Comparison of ENCODE assay signal across 9 mouse cellular contexts in genomic region chr12:80525513-80525912, GRCm38 (mm10). TPM values are rescaled to one million over a fixed set of nuclear protein-coding genes. Genes with fewer than 3 reads are reported as not detected.
A peak's percentile ranks its signal among the peaks of the same experiment; 100 is the strongest.
DNase-seq lines count a peak whose midpoint lies in the region.
"Had no signal": no experiment of that assay in that cellular context is flagged by ENCODE, and none has a peak within 500 bp of the region (broad histone marks: within the 10 kb centered on the region; RNA-seq: fewer than 3 reads in every experiment).

No protein-coding gene starts in this region.

- WGBS in embryonic facial prominence, embryonic 10.5 days, result 8% methylated on average over 7 of the region's 7 CpGs
- WGBS in limb, embryonic 10.5 days, result 12% methylated on average over 7 of the region's 7 CpGs

- no peaks in the 10 kb centered on the region for H3K9me3 ChIP-seq in embryonic facial prominence, embryonic 10.5 days
- H3K9me3 ChIP-seq in limb, embryonic 10.5 days (replicated peaks), result no peaks in the 10 kb centered on the region
- H3K9me3 ChIP-seq: lung, embryonic 15.5 days had no signal

- peaks cover 22% of the 10 kb centered on the region for H3K27me3 ChIP-seq in embryonic facial prominence, embryonic 10.5 days (replicated peaks; ENCODE audit: low read depth, poor library complexity, severe bottlenecking)
- peaks cover 23% of the 10 kb centered on the region for H3K27me3 ChIP-seq in limb, embryonic 10.5 days (ENCODE audit: low read depth, poor library complexity, severe bottlenecking)

- H3K36me3 ChIP-seq in embryonic facial prominence, embryonic 10.5 days (replicated peaks), result no peaks in the 10 kb centered on the region
- no peaks in the 10 kb centered on the region for H3K36me3 ChIP-seq in limb, embryonic 10.5 days
- H3K36me3 ChIP-seq: lung, embryonic 15.5 days had no signal

- H3K4me1 ChIP-seq in embryonic facial prominence, embryonic 10.5 days, result peaks cover 57% of the 10 kb centered on the region
- H3K4me1 ChIP-seq in limb, embryonic 10.5 days, result peaks cover 33% of the 10 kb centered on the region

- DNase-seq in right cerebral cortex, postnatal 10 days (ENCODE audit: low spot score in 2 of 2), result peak; percentile 39 to 50
- no peak for DNase-seq in right cerebral cortex, adult 2 months (ENCODE audit: low spot score in 2 of 2)
- DNase-seq in embryonic facial prominence, embryonic 10.5 days (ENCODE audit: low spot score), result peak; percentile 44
- no peak for DNase-seq in limb, embryonic 10.5 days (ENCODE audit: low spot score)
- no peak for DNase-seq in B cell, adult 2 months
- no peak for DNase-seq in kidney, adult 11 months
- DNase-seq in testis, postnatal 14 days (ENCODE audit: low spot score), result no peak

- no peak overlapping the region for H3K27ac ChIP-seq in embryonic facial prominence, embryonic 10.5 days (replicated peaks)
- 0 out of 2 replicates have a peak overlapping the region, but pooled peaks have one; percentile 2 for H3K27ac ChIP-seq in limb, embryonic 10.5 days
- H3K27ac ChIP-seq: lung, embryonic 15.5 days had no signal

- no peak overlapping the region for H3K4me3 ChIP-seq in embryonic facial prominence, embryonic 10.5 days
- H3K4me3 ChIP-seq in limb, embryonic 10.5 days, result no peak overlapping the region
- H3K4me3 ChIP-seq: left cerebral cortex, adult 2 months; lung, embryonic 15.5 days had no signal

RNA-seq across cellular contexts. Expression of gene Galnt16, which starts 7.4 kb away (rescaled TPM):
- 14.1 and 16.4 TPM in 2 replicates for polyA plus RNA-seq in embryonic facial prominence, embryonic 10.5 days (2016; fragmentation: Nextera tagmentation; extraction: Ambion mirVana)
- polyA plus RNA-seq in limb, embryonic 10.5 days (2016; fragmentation: Nextera tagmentation; extraction: Ambion mirVana), result 5.1 and 6.1 TPM in 2 replicates

Comparison
In these comparisons a context has a peak if more than half of its experiments do, and no peak if none do; other contexts are left out.
1. DNase-seq: peak in right cerebral cortex, postnatal 10 days (2 of 2) and embryonic facial prominence, embryonic 10.5 days (single experiment); none in right cerebral cortex, adult 2 months (0 of 2), limb, embryonic 10.5 days (single experiment), B cell, adult 2 months (0 of 2), kidney, adult 11 months (single experiment) and testis, postnatal 14 days (single experiment).